Mouse (Mus musculus) heart, adult 2 months (tissue): Measurements from ENCODE around the gene Pipox. TPM values are rescaled to one million over a fixed set of nuclear protein-coding genes. Genes with fewer than 3 reads are reported as not detected.

Experiments used
- DNase-seq, 2 experiments: peaks; one replicate each; pipeline ENCODE4 v3.0.0; 2021
- H3K27ac ChIP-seq: fragments of 200-600 bp; 2 replicates; pipeline ENCODE4 v1.8.1; 2022
- H3K27me3 ChIP-seq: fragments of 200-500 bp; 2 replicates; pipeline ENCODE4 v1.6.1; 2012; ENCODE audit warnings: mild to moderate bottlenecking, low read length, inconsistent platforms, mixed read lengths; ENCODE audit not compliant: control insufficient read depth, insufficient read depth
- H3K36me3 ChIP-seq: fragments of 200-500 bp; 2 replicates; pipeline ENCODE4 v1.6.1; 2012; ENCODE audit warnings: low read length, inconsistent platforms; ENCODE audit not compliant: control insufficient read depth, insufficient read depth
- H3K4me1 ChIP-seq: fragments of 200-500 bp; 2 replicates; pipeline ENCODE4 v1.6.1; 2011; ENCODE audit warnings: low read length; ENCODE audit not compliant: control insufficient read depth, insufficient read depth
- H3K4me3 ChIP-seq: fragments of 200-600 bp; 2 replicates; pipeline ENCODE4 v1.8.1; 2022
- H3K79me2 ChIP-seq: fragments of 200-500 bp; replicated peaks from 2 replicates; pipeline ENCODE4 v1.6.1; 2012; ENCODE audit warnings: mild to moderate bottlenecking, inconsistent platforms, low read length, moderate library complexity, mixed read lengths; ENCODE audit not compliant: control insufficient read depth, insufficient read depth
- H3K9ac ChIP-seq: fragments of 200-500 bp; 2 replicates; pipeline ENCODE4 v1.6.1; 2012; ENCODE audit warnings: low read depth, mild to moderate bottlenecking, control low read depth, inconsistent platforms, low read length, mixed read lengths
- CTCF ChIP-seq: fragments of 200-600 bp; IDR thresholded peaks from 2 replicates; pipeline ENCODE4 v1.8.1; 2022; ENCODE audit warnings: antibody characterized with exemption, mild to moderate bottlenecking, moderate library complexity
- EP300 ChIP-seq: fragments of 200-500 bp; IDR thresholded peaks from 2 replicates; pipeline ENCODE4 v1.6.1; 2011; ENCODE audit warnings: low read depth, low read length, control low read depth; ENCODE audit not compliant: insufficient read depth
- POLR2A ChIP-seq: fragments of 200-500 bp; IDR thresholded peaks from 2 replicates; pipeline ENCODE4 v1.6.1; 2011; ENCODE audit warnings: mild to moderate bottlenecking, low read depth, low read length, control low read depth; ENCODE audit not compliant: insufficient read depth
- WGBS: fragments of 180-500 bp; shearing (Covaris S2); methylation state at CpG from one replicate; pipeline ENCODE4 v1.1.7; 2018; 5-methylcytosine and 5-hydroxymethylcytosine counted together
- intact Hi-C: fragments of 180-260 bp; cut with DNase I; formaldehyde crosslinking; loops from one replicate; pipeline ENCODE4 v1.15.1; 2025
- polyA plus RNA-seq: library from polyadenylated mRNA; depleted of rRNA; stranded (reverse); fragments of >200 nt; gene quantifications from 2 replicates; pipeline ENCODE4 v1.2.3, GENCODE M21; 2012
- total RNA-seq, 2 experiments: library from RNA; stranded (reverse); gene quantifications; 2 replicates each; pipeline ENCODE4 v1.2.3; 2021

Pipox gene
- total and polyA plus RNA-seq, 3 experiments, result 0.47 to 0.77 (median 0.52) TPM

DNA sequence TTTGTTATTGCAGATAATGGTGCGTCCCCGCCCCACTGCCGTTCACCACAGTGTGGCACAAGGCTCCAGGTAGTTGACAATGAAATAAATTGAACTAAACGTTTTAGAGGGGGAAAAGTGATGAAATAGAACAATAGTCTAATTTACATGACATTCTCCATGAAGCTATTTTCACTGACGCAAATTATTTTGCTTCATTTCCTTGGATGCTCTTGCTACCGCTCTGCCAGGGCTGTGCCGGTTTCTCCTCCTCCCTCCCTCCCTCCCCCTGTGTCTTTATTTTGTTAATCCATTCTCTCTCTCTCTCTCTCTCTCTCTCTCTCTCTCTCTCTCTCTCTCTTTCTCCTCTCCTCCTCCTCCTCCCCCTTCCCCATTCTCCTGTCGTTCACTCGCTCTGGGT lies 35.3 kb downstream of the Pipox start:
- DNase-seq, result no peak
- Histone ChIP-seq H3K4me3 (no peak overlapping the region), H3K4me1 (no peaks in the 10 kb centered on the region), H3K79me2 (no peaks in the 10 kb centered on the region), H3K27ac (no peak overlapping the region), H3K27me3 (no peaks in the 10 kb centered on the region), H3K9ac (no peak overlapping the region), H3K36me3 (no peaks in the 10 kb centered on the region)
- intact Hi-C loops, result no loop called here
- 77% methylated on average over 9 of the region's 9 CpGs for WGBS
- no peak for TF ChIP-seq CTCF
- no peak for TF ChIP-seq EP300
- TF ChIP-seq POLR2A, result no peak

DNA sequence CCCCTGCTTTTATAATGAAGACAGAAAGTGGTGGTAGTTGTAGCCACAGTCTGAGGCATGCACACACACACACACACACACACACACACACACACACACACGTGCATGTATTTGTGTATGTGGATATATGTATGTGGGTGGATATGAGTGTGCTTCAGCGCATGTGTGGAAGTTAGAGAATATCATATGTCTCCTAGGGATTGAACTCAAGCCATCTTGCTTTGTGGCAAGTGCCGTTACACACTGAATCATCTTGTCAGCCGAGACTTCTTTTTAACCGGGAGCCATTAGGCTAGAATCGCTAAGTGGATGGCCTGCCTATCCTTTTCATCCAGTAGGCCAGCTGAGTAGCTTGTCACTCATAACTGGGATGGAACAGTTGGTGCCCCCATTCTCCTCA lies 36.8 kb downstream of the Pipox start:
- no peak for DNase-seq
- intact Hi-C loops, result no loop called here
- no peaks in the 10 kb centered on the region for H3K36me3 ChIP-seq
- H3K27me3 ChIP-seq, result no peaks in the 10 kb centered on the region
- no peaks in the 10 kb centered on the region for H3K79me2 ChIP-seq
- WGBS, result 88% methylated on average over 6 of the region's 6 CpGs
- H3K9ac ChIP-seq, result no peak overlapping the region
- H3K4me1 ChIP-seq, result no peaks in the 10 kb centered on the region
- TF ChIP-seq CTCF (no peak), POLR2A (no peak), EP300 (no peak)
- no peak overlapping the region for H3K4me3 ChIP-seq
- no peak overlapping the region for H3K27ac ChIP-seq

DNA sequence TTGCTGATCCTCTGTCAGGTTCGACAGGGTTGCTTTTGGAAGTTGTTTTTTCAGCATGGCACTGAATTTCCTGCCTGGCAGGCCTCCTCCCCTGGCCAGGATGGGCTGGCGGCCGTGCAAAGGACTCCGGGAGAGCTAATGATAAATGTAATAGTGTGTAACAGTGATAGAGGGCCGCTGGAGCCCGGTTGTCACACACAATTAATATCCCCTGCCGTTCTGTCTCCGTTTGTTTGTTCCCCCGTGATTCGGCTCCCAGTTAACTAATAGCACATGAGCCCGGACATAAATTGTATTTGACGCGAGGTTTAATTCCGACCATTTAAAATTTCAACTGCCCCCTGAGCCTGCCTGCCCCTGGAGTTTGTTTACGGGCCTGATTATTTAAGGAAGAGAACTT lies 38.5 kb downstream of the Pipox start:
- Histone ChIP-seq H3K36me3 (no peaks in the 10 kb centered on the region), H3K4me1 (no peaks in the 10 kb centered on the region), H3K9ac (no peak overlapping the region), H3K27ac (no peak overlapping the region), H3K27me3 (no peaks in the 10 kb centered on the region), H3K4me3 (no peak overlapping the region), H3K79me2 (no peaks in the 10 kb centered on the region)
- TF ChIP-seq EP300 (no peak), CTCF (no peak), POLR2A (no peak)
- intact Hi-C loops, result no loop called here
- no peak for DNase-seq
- WGBS, result 61% methylated on average over 15 of the region's 15 CpGs

DNA sequence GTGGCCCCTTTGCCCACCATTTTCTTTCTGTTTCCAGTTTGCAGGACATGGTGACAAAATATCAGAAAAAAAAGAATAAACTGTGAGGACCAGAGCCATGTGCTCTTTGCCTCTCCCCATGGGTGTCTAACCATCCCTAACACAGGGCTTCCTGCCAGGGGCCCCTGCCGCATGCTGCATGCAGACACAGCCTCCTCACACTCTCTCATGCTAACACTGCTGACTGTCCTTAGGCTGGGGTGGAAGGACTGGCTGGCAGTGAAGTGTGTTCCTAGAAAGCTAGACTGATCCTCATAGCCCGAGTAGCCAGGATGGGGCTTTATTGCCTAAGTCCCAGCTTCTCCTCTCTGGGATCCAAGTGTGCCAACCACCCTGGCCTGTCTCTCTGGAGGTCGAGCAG lies 39.3 kb downstream of the Pipox start:
- H3K9ac ChIP-seq, result no peak overlapping the region
- H3K27ac ChIP-seq, result no peak overlapping the region
- H3K27me3 ChIP-seq, result no peaks in the 10 kb centered on the region
- no peak overlapping the region for H3K4me3 ChIP-seq
- H3K4me1 ChIP-seq, result no peaks in the 10 kb centered on the region
- intact Hi-C loops, result no loop called here
- DNase-seq, result no peak
- TF ChIP-seq POLR2A (no peak), CTCF (no peak)
- WGBS, result 43% methylated on average over 3 of the region's 3 CpGs
- no peaks in the 10 kb centered on the region for H3K36me3 ChIP-seq
- no peaks in the 10 kb centered on the region for H3K79me2 ChIP-seq

DNA sequence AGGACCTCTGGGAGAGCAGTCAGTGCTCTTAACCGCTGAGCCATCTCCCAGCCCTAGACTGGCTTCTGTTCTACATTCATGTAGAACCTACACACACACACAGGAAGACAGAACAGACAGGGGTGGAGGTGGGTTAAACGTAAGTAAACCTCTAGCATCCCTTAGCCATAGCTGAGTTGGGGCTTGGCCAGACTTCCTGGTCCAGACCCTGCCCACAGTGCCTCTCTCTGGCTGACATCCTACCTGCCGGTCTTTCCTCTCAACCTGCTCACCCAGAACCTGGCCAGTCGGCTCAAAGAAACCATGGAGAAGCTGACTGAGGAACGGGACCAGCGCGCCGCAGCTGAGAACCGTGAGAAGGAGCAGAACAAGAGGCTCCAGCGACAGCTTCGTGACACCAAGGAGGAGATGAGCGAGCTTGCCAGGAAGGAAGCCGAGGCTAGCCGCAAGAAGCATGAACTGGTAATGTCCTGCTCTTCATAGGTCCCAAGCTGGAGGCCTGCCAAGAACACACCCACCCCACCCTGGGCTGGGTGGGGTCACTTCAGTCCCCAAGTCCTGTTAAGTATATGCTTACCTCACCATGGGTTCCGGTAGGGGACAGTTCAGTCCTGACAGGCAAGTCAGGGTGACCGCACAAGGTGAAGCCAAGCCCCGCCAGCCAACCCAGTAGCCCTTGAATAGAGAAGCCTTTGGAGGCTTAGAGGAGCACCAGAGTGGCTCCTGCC lies 40.8 kb downstream of the Pipox start:
- Histone ChIP-seq H3K27me3 (no peaks in the 10 kb centered on the region), H3K79me2 (no peaks in the 10 kb centered on the region), H3K4me3 (no peak overlapping the region), H3K27ac (no peak overlapping the region), H3K9ac (no peak overlapping the region), H3K36me3 (no peaks in the 10 kb centered on the region), H3K4me1 (no peaks in the 10 kb centered on the region)
- TF ChIP-seq CTCF (no peak), POLR2A (no peak), EP300 (no peak)
- no peak for DNase-seq
- 67% methylated on average over 17 of the region's 17 CpGs for WGBS
- intact Hi-C loops, result no loop called here

DNA sequence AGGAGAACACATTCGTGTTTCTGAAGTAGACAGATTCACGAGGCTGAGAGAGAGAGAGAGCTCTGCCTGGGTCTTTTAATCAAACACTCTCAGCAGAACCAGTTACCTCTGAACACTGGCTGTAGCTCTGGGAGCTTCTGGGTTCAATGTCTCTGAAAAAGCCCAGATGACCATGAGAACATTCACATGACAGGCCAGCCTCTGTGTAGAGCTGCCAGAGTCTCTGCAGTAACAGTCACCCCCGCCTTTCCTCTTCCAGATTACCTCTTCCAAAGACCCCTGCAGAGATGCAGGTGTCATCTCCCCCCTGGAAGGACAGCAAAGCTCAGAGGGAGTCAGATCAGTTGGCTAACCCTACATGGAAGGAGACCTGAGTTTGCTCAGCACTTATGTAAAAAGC lies 41.7 kb downstream of the Pipox start:
- intact Hi-C loops, result no loop called here
- no peak overlapping the region for H3K27ac ChIP-seq
- H3K27me3 ChIP-seq, result no peaks in the 10 kb centered on the region
- H3K36me3 ChIP-seq, result no peaks in the 10 kb centered on the region
- H3K4me3 ChIP-seq, result no peak overlapping the region
- no peak for DNase-seq
- H3K9ac ChIP-seq, result no peak overlapping the region
- TF ChIP-seq EP300 (no peak), POLR2A (no peak)
- H3K4me1 ChIP-seq, result no peaks in the 10 kb centered on the region
- 38% methylated on average over 3 of the region's 3 CpGs for WGBS
- no peaks in the 10 kb centered on the region for H3K79me2 ChIP-seq
